In genomic region chr10:80748609-80749008, GRCm38 (mm10) we compare ENCODE assay signal across 10 mouse cellular contexts. TPM values are rescaled to one million over a fixed set of nuclear protein-coding genes. Genes with fewer than 3 reads are reported as not detected.
A peak's percentile ranks its signal among the peaks of the same experiment; 100 is the strongest.
DNase-seq lines count a peak whose midpoint lies in the region; ATAC-seq and TF ChIP-seq lines count a peak whose summit lies in the region.
"Had no signal": no experiment of that assay in that cellular context is flagged by ENCODE, and none has a peak within 500 bp of the region (broad histone marks: within the 10 kb centered on the region; RNA-seq: fewer than 3 reads in every experiment).

No protein-coding gene starts in this region.

- H3ac ChIP-seq in C2C12 (ENCODE audit: control insufficient read depth, insufficient read length, low read depth): no peak overlapping the region

- intact Hi-C loops in left cerebral cortex, adult 2 months (cut with DNase I): loop anchor here (5.0 kb wide), 3 partner anchors 59 to 244 kb away; partner anchors contain the start of gene Amh

- peak; percentile 35 for DNase-seq in forebrain, embryonic 14.5 days (ENCODE audit: low spot score)
- peak; percentile 63 for DNase-seq in embryo, embryonic 9.5 days (ENCODE audit: extremely low spot score)
- peak; percentile 90 for DNase-seq in limb, embryonic 14.5 days (ENCODE audit: low spot score)
- DNase-seq in skeletal muscle tissue, adult 2 months (ENCODE audit: low read depth, low spot score): peak; percentile 59
- DNase-seq in left cerebral cortex, adult 2 months (ENCODE audit: extremely low spot score in 1 of 2, low spot score in 2 of 2): no peak
- no peak for DNase-seq in right cerebral cortex, adult 2 months (ENCODE audit: low spot score in 2 of 2)

- no peak for ATAC-seq in forebrain, embryonic 14.5 days
- no peak for ATAC-seq in forebrain, embryonic 12.5 days (ENCODE audit: low FRiP score)
- no peak for ATAC-seq in limb, embryonic 14.5 days (ENCODE audit: low FRiP score, low read depth)

- H3K9ac ChIP-seq in forebrain, embryonic 14.5 days (ENCODE audit: low read length): no peak overlapping the region
- no peak overlapping the region for H3K9ac ChIP-seq in forebrain, embryonic 12.5 days
- no peak overlapping the region for H3K9ac ChIP-seq in limb, embryonic 14.5 days (ENCODE audit: low read depth, low read length, severe bottlenecking)
- H3K9ac ChIP-seq: heart, embryonic 15.5 days had no signal

- no peak for TF ChIP-seq CTCF in C2C12 (IDR thresholded peaks at IDR 0.05; ENCODE audit: control insufficient read depth, insufficient read depth, insufficient read length)
- TF ChIP-seq CTCF in left cerebral cortex, adult 2 months (IDR thresholded peaks at IDR 0.05): no peak

- H3K9me3 ChIP-seq in forebrain, embryonic 14.5 days (replicated peaks; ENCODE audit: control insufficient read depth, low read length): no peaks in the 10 kb centered on the region
- H3K9me3 ChIP-seq in forebrain, embryonic 12.5 days: no peaks in the 10 kb centered on the region
- H3K9me3 ChIP-seq in limb, embryonic 14.5 days (ENCODE audit: control insufficient read depth, low read length): no peaks in the 10 kb centered on the region
- H3K9me3 ChIP-seq: G1E; heart, embryonic 15.5 days had no signal

- no peaks in the 10 kb centered on the region for H3K79me3 ChIP-seq in C2C12 (ENCODE audit: low read depth)

- no peak overlapping the region for H3K4me3 ChIP-seq in forebrain, embryonic 14.5 days (ENCODE audit: low read depth, low read length)
- no peak overlapping the region for H3K4me3 ChIP-seq in forebrain, embryonic 12.5 days (replicated peaks)
- no peak overlapping the region for H3K4me3 ChIP-seq in C2C12 (ENCODE audit: insufficient read depth, poor library complexity, severe bottlenecking)
- no peak overlapping the region for H3K4me3 ChIP-seq in limb, embryonic 14.5 days (replicated peaks; ENCODE audit: low read length)
- no peak overlapping the region for H3K4me3 ChIP-seq in left cerebral cortex, adult 2 months
- H3K4me3 ChIP-seq: heart, embryonic 15.5 days had no signal

- no peaks in the 10 kb centered on the region for H3K36me3 ChIP-seq in forebrain, embryonic 14.5 days (ENCODE audit: control insufficient read depth, insufficient read depth, low read length)
- H3K36me3 ChIP-seq in forebrain, embryonic 12.5 days (replicated peaks): no peaks in the 10 kb centered on the region
- H3K36me3 ChIP-seq in C2C12 (ENCODE audit: control insufficient read depth, insufficient read depth): no peaks in the 10 kb centered on the region
- H3K36me3 ChIP-seq in limb, embryonic 14.5 days (ENCODE audit: control insufficient read depth, insufficient read depth, low read length): no peaks in the 10 kb centered on the region
- H3K36me3 ChIP-seq: G1E; heart, embryonic 15.5 days had no signal

- no peaks in the 10 kb centered on the region for H3K27me3 ChIP-seq in forebrain, embryonic 14.5 days (replicated peaks; ENCODE audit: control insufficient read depth, insufficient read depth, low read length)
- H3K27me3 ChIP-seq in forebrain, embryonic 12.5 days: no peaks in the 10 kb centered on the region
- H3K27me3 ChIP-seq in C2C12 (ENCODE audit: control insufficient read depth, insufficient read depth, insufficient read length): no peaks in the 10 kb centered on the region
- H3K27me3 ChIP-seq in limb, embryonic 14.5 days (ENCODE audit: control insufficient read depth, insufficient read depth, low read length): no peaks in the 10 kb centered on the region
- H3K27me3 ChIP-seq: heart, embryonic 15.5 days had no signal

- no peak overlapping the region for H3K4me2 ChIP-seq in forebrain, embryonic 14.5 days (ENCODE audit: low read length)
- H3K4me2 ChIP-seq in forebrain, embryonic 12.5 days: no peak overlapping the region
- no peak overlapping the region for H3K4me2 ChIP-seq in limb, embryonic 14.5 days (replicated peaks; ENCODE audit: low read depth, low read length, severe bottlenecking)
- H3K4me2 ChIP-seq: heart, embryonic 15.5 days had no signal

- WGBS in forebrain, embryonic 14.5 days: 14% methylated on average over 6 of the region's 6 CpGs
- WGBS in forebrain, embryonic 12.5 days: 9% methylated on average over 6 of the region's 6 CpGs
- 7% methylated on average over 6 of the region's 6 CpGs for WGBS in limb, embryonic 14.5 days

- no peak for TF ChIP-seq POLR2A in limb, embryonic 14.5 days (IDR thresholded peaks at IDR 0.05; ENCODE audit: borderline replicate concordance, extremely low read depth, insufficient read depth, insufficient read length)

- no peak overlapping the region for H3K27ac ChIP-seq in forebrain, embryonic 14.5 days (ENCODE audit: low read depth, low read length)
- H3K27ac ChIP-seq in forebrain, embryonic 12.5 days: no peak overlapping the region
- no peak overlapping the region for H3K27ac ChIP-seq in limb, embryonic 14.5 days (replicated peaks; ENCODE audit: low read depth, low read length)
- H3K27ac ChIP-seq in left cerebral cortex, adult 2 months: no peak overlapping the region
- H3K27ac ChIP-seq: heart, embryonic 15.5 days had no signal

- peaks cover 10% of the 10 kb centered on the region; the same call in 1 of the 2 replicates for H3K4me1 ChIP-seq in forebrain, embryonic 14.5 days (ENCODE audit: control insufficient read depth, insufficient read depth, low read length)
- H3K4me1 ChIP-seq in forebrain, embryonic 12.5 days: peaks cover 13% of the 10 kb centered on the region
- peaks cover 3% of the 10 kb centered on the region; the same call in 1 of the 2 replicates for H3K4me1 ChIP-seq in limb, embryonic 14.5 days (ENCODE audit: control insufficient read depth, insufficient read depth, low read length)

- H3K79me2 ChIP-seq in C2C12 (ENCODE audit: control insufficient read depth, insufficient read depth): no peaks in the 10 kb centered on the region

TF ChIP-seq in C2C12, 6 proteins besides CTCF, POLR2A, EP300 and RAD21:
- TF ChIP-seq MAX (IDR thresholded peaks at IDR 0.05) (peak; percentile 42), MYOG (IDR thresholded peaks at IDR 0.05; ENCODE audit: control insufficient read depth, extremely low read depth, insufficient read length) (no peak), MYOD1 (IDR thresholded peaks at IDR 0.05; ENCODE audit: control insufficient read depth, insufficient read length, low read depth) (no peak), USF1 (IDR thresholded peaks at IDR 0.05; ENCODE audit: low read depth) (no peak), FOSL1 (IDR thresholded peaks at IDR 0.05; ENCODE audit: insufficient read depth, low read length, poor library complexity, severe bottlenecking) (no peak), CEBPB (IDR thresholded peaks at IDR 0.05; ENCODE audit: low read depth) (no peak)

RNA-seq across cellular contexts. Expression of gene Dot1l, which starts 6.4 kb away (rescaled TPM):
- 13.6 and 19.3 TPM in 2 replicates for polyA plus RNA-seq in forebrain, embryonic 14.5 days (2014; fragmentation: Nextera tagmentation; extraction: Ambion mirVana)
- 27.6 and 28.2 TPM in 2 replicates for polyA plus RNA-seq in forebrain, embryonic 12.5 days (2016; fragmentation: Nextera tagmentation; extraction: Ambion mirVana)
- 19.1 TPM for polyA plus RNA-seq in C2C12 (2012; fragmentation: generic; extraction: Trizol)
- polyA plus RNA-seq in limb, embryonic 14.5 days (2012; rRNA removed): 55.1 and 72.2 TPM in 2 replicates
- 22.7 and 25.6 TPM in 2 replicates for polyA plus RNA-seq in limb, embryonic 14.5 days (2014; fragmentation: Nextera tagmentation; extraction: Ambion mirVana)
- 10 to 100 TPM; 64.6 to 75.3 TPM for total RNA-seq in left cerebral cortex, adult 2 months (2021)

RNA-seq across cellular contexts. Expression of gene Ap3d1, which starts 6.5 kb away (rescaled TPM):
- 81.0 and 99.5 TPM in 2 replicates for polyA plus RNA-seq in forebrain, embryonic 14.5 days (2014; fragmentation: Nextera tagmentation; extraction: Ambion mirVana)
- 87.5 and 89.3 TPM in 2 replicates for polyA plus RNA-seq in forebrain, embryonic 12.5 days (2016; fragmentation: Nextera tagmentation; extraction: Ambion mirVana)
- 51.3 TPM for polyA plus RNA-seq in C2C12 (2012; fragmentation: generic; extraction: Trizol)
- 123 and 150 TPM in 2 replicates for polyA plus RNA-seq in limb, embryonic 14.5 days (2012; rRNA removed)
- polyA plus RNA-seq in limb, embryonic 14.5 days (2014; fragmentation: Nextera tagmentation; extraction: Ambion mirVana): 75.1 and 82.9 TPM in 2 replicates
- total RNA-seq in left cerebral cortex, adult 2 months (2021): 100 to 1,000 TPM; 150 to 151 TPM

RNA-seq across cellular contexts. Expression of gene Izumo4, which starts 46.6 kb away (rescaled TPM):
- polyA plus RNA-seq in forebrain, embryonic 14.5 days (2014; fragmentation: Nextera tagmentation; extraction: Ambion mirVana): 16.0 and 21.5 TPM in 2 replicates
- polyA plus RNA-seq in forebrain, embryonic 12.5 days (2016; fragmentation: Nextera tagmentation; extraction: Ambion mirVana): 20.6 and 21.6 TPM in 2 replicates
- polyA plus RNA-seq in C2C12 (2012; fragmentation: generic; extraction: Trizol): 0.43 TPM
- 64.5 and 66.1 TPM in 2 replicates for polyA plus RNA-seq in limb, embryonic 14.5 days (2012; rRNA removed)
- 14.4 and 15.9 TPM in 2 replicates for polyA plus RNA-seq in limb, embryonic 14.5 days (2014; fragmentation: Nextera tagmentation; extraction: Ambion mirVana)
- total RNA-seq in left cerebral cortex, adult 2 months (2021): 10 to 100 TPM; 45.0 to 46.0 TPM

RNA-seq across cellular contexts. Expression of gene Mob3a, which starts 46.8 kb away (rescaled TPM):
- polyA plus RNA-seq in forebrain, embryonic 14.5 days (2014; fragmentation: Nextera tagmentation; extraction: Ambion mirVana): 35.7 and 37.2 TPM in 2 replicates
- polyA plus RNA-seq in forebrain, embryonic 12.5 days (2016; fragmentation: Nextera tagmentation; extraction: Ambion mirVana): 52.4 and 54.1 TPM in 2 replicates
- 34.2 TPM for polyA plus RNA-seq in C2C12 (2012; fragmentation: generic; extraction: Trizol)
- 33.7 and 42.7 TPM in 2 replicates for polyA plus RNA-seq in limb, embryonic 14.5 days (2012; rRNA removed)
- polyA plus RNA-seq in limb, embryonic 14.5 days (2014; fragmentation: Nextera tagmentation; extraction: Ambion mirVana): 35.9 and 36.5 TPM in 2 replicates
- total RNA-seq in left cerebral cortex, adult 2 months (2021): 10 to 100 TPM; 13.6 to 15.5 TPM

RNA-seq across cellular contexts. Expression of gene Sf3a2, which starts 49.4 kb away (rescaled TPM):
- 66.6 and 71.7 TPM in 2 replicates for polyA plus RNA-seq in forebrain, embryonic 14.5 days (2014; fragmentation: Nextera tagmentation; extraction: Ambion mirVana)
- polyA plus RNA-seq in forebrain, embryonic 12.5 days (2016; fragmentation: Nextera tagmentation; extraction: Ambion mirVana): 77.1 and 89.4 TPM in 2 replicates
- 106 TPM for polyA plus RNA-seq in C2C12 (2012; fragmentation: generic; extraction: Trizol)
- 78.0 and 102 TPM in 2 replicates for polyA plus RNA-seq in limb, embryonic 14.5 days (2012; rRNA removed)
- polyA plus RNA-seq in limb, embryonic 14.5 days (2014; fragmentation: Nextera tagmentation; extraction: Ambion mirVana): 80.6 and 87.6 TPM in 2 replicates
- 10 to 100 TPM; 42.0 to 48.7 TPM for total RNA-seq in left cerebral cortex, adult 2 months (2021)

Comparison
In these comparisons a context has a peak if more than half of its experiments do, and no peak if none do; other contexts are left out.
1. DNase-seq: peak in forebrain, embryonic 14.5 days (single experiment), embryo, embryonic 9.5 days (single experiment), limb, embryonic 14.5 days (single experiment) and skeletal muscle tissue, adult 2 months (single experiment); none in left cerebral cortex, adult 2 months (0 of 2) and right cerebral cortex, adult 2 months (0 of 2).
2. RNA of gene Izumo4, which starts 46.6 kb away (polyA plus RNA-seq): 14.4 to 66.1 TPM in limb, embryonic 14.5 days, 20.6 to 21.6 TPM in forebrain, embryonic 12.5 days and 16.0 to 21.5 TPM in forebrain, embryonic 14.5 days; 0.43 TPM in C2C12 (single experiment); every median in the first group is over 10 times any median in the second.